Mouse (Mus musculus) embryonic facial prominence, embryonic 11.5 days (tissue): Measurements from ENCODE around the gene Zdhhc19. TPM values are rescaled to one million over a fixed set of nuclear protein-coding genes. Genes with fewer than 3 reads are reported as not detected.

ENCODE experiments used
- ATAC-seq: fragments of 200-750 bp; cut with Nextera tagmentation; replicated peaks from 2 replicates; pipeline ENCODE4 v1.8.0; 2017; ENCODE audit warnings: low read depth; ENCODE audit not compliant: insufficient number of reproducible peaks, low FRiP score, low TSS enrichment
- DNase-seq: peaks from one replicate; pipeline ENCODE4 v3.0.0-alpha.2; 2015; ENCODE audit warnings: low spot score
- H3K27ac ChIP-seq: fragments of 300-500 bp; sonication (generic); replicated peaks from 2 replicates; pipeline ENCODE4 v1.5.1; 2014; ENCODE audit warnings: mild to moderate bottlenecking, low read depth, low read length, control low read depth
- H3K27me3 ChIP-seq: fragments of 300-500 bp; sonication (generic); 2 replicates; pipeline ENCODE4 v1.6.1; 2014; ENCODE audit warnings: mild to moderate bottlenecking, low read length, moderate library complexity, mixed read lengths; ENCODE audit not compliant: control insufficient read depth, insufficient read depth
- H3K36me3 ChIP-seq: fragments of 300-500 bp; sonication (generic); replicated peaks from 2 replicates; pipeline ENCODE4 v1.6.1; 2014; ENCODE audit warnings: low read depth, mild to moderate bottlenecking, low read length, moderate library complexity, mixed read lengths; ENCODE audit not compliant: control insufficient read depth, insufficient read depth
- H3K4me1 ChIP-seq: fragments of 300-500 bp; sonication (generic); 2 replicates; pipeline ENCODE4 v1.6.1; 2014; ENCODE audit warnings: low read length, mixed read lengths; ENCODE audit not compliant: control insufficient read depth, insufficient read depth
- H3K4me2 ChIP-seq: fragments of 300-500 bp; sonication (generic); 2 replicates; pipeline ENCODE4 v1.6.1; 2014; ENCODE audit warnings: low read depth, mild to moderate bottlenecking, control low read depth, low read length, moderate library complexity
- H3K4me3 ChIP-seq: fragments of 300-500 bp; sonication (generic); 2 replicates; pipeline ENCODE4 v1.5.1; 2014; ENCODE audit warnings: low read depth, low read length, control low read depth
- H3K9ac ChIP-seq: fragments of 300-500 bp; sonication (generic); replicated peaks from 2 replicates; pipeline ENCODE4 v1.6.1; 2014; ENCODE audit warnings: mild to moderate bottlenecking, control low read depth, low read length
- H3K9me3 ChIP-seq: fragments of 300-500 bp; sonication (generic); replicated peaks from 2 replicates; pipeline ENCODE4 v1.6.1; 2016; ENCODE audit warnings: mild to moderate bottlenecking, low read length, inconsistent platforms, mixed read lengths; ENCODE audit not compliant: control insufficient read depth
- WGBS: fragments of 180-500 bp; shearing (Covaris S2); extraction: QIAGEN DNeasy Blood & Tissue Kit; methylation state at CpG from one replicate; pipeline ENCODE4 v1.1.7; 2014; 5-methylcytosine and 5-hydroxymethylcytosine counted together
- polyA plus RNA-seq: library from polyadenylated mRNA; unstranded; fragments of >200 nt; fragmentation: Nextera tagmentation; extraction: Ambion mirVana; gene quantifications from 2 replicates; pipeline ENCODE4 v1.2.1, GENCODE M21; 2014

Zdhhc19 gene
- polyA plus RNA-seq, 1 experiment from 2014 or later: not detected

DNA sequence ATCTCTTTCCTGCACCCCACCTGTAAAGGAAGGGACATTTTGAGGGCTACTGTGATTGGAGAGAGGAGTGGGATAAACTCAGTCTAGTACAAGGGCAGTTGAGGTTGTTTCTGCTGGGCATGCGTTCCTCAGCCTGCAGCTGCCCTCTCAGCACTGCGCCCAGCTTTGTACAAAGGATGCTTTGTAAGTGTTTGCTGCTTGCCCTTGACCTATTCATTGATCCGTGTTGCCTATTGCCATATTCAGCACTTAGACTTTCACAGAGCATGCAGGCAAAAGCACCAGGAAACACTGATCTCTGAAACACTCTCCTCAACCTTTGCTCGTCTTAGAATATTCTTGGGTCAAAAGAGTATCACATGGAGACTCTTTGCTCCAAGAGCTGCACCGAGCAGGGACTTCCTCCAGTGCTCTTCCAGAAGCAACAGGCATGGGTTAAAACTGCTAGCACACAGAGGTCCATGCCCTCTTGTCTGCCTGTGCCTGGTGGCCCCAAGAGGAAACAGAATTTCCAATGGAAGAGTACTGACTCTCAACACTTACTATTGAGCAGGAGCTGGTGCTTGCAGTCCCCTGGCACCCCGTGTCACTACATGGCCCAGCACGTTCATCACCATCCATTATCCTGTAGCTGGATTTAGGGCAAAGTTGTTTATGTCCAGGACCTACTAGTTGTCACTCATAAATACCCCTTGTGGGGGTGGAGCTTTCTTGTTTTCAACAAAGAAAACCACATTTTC, 23.6 kb upstream of the Zdhhc19 start:
- no peaks in the 10 kb centered on the region for H3K4me1 ChIP-seq
- H3K9me3 ChIP-seq: no peaks in the 10 kb centered on the region
- 70% methylated on average over 7 of the region's 7 CpGs for WGBS
- H3K4me3 ChIP-seq: no peak overlapping the region
- H3K27me3 ChIP-seq: no peaks in the 10 kb centered on the region
- H3K9ac ChIP-seq: no peak overlapping the region
- ATAC-seq (no peak), DNase-seq (peak; percentile 9)
- H3K27ac ChIP-seq: no peak overlapping the region
- H3K4me2 ChIP-seq: no peak overlapping the region
- no peaks in the 10 kb centered on the region; the same call in 1 of the 2 replicates for H3K36me3 ChIP-seq

DNA sequence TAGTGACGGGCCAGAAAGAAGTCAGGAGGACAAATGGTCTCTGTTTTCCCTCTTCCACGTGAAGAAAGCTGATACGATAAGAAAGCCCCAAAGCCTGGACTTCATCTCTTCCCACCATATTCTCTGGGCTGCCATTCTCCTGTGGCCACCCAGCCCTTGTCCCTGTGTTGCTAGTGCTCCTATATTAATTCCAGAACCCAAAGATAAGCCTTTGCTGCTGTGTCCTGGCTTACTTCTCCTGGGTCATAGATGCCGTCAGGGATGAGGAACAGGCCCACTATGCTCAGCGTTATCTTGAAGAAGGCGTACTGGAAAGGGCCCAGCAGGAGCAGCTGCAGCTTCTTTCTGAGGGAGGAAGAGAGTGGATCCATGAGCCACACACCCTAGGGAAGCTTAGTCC, 18.8 kb upstream of the Zdhhc19 start:
- 81% methylated on average over 6 of the region's 6 CpGs for WGBS
- no peaks in the 10 kb centered on the region for H3K36me3 ChIP-seq

DNA sequence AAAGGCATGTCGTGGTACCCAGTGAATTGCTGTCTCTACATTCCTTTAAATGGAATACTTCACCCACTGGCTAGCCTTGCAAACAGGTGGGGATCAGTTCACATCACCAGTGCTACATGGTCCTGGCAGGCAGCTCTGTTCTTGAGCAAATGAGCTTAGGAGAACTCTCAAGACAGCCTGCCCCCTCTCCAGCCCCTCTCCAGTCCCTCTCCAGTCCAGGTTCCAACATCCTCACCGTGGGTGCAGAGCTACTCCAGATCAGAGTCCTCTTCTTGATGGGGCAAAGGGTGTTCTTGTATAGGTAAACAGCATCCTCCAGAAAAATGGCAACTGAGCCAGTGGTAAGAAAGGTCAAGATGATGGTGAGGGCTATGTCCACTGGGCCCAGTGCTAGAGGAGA, 16.6 kb upstream of the Zdhhc19 start:
- no peaks in the 10 kb centered on the region for H3K9me3 ChIP-seq
- no peak for DNase-seq
- H3K9ac ChIP-seq: no peak overlapping the region
- no peak overlapping the region for H3K27ac ChIP-seq
- peaks cover 3% of the 10 kb centered on the region; the same call in 1 of the 2 replicates for H3K4me1 ChIP-seq
- WGBS: 81% methylated on average over 2 of the region's 2 CpGs
- no peak overlapping the region for H3K4me3 ChIP-seq
- ATAC-seq: no peak
- H3K4me2 ChIP-seq: no peak overlapping the region
- H3K27me3 ChIP-seq: no peaks in the 10 kb centered on the region
- no peaks in the 10 kb centered on the region for H3K36me3 ChIP-seq

More for the DNA sequence above, 18.8 kb upstream of the Zdhhc19 start:
- ATAC-seq (no peak), DNase-seq (no peak)
- Histone ChIP-seq H3K4me2 (no peak overlapping the region), H3K27me3 (no peaks in the 10 kb centered on the region), H3K9ac (no peak overlapping the region), H3K4me1 (no peaks in the 10 kb centered on the region), H3K27ac (no peak overlapping the region), H3K4me3 (no peak overlapping the region), H3K9me3 (no peaks in the 10 kb centered on the region)

DNA sequence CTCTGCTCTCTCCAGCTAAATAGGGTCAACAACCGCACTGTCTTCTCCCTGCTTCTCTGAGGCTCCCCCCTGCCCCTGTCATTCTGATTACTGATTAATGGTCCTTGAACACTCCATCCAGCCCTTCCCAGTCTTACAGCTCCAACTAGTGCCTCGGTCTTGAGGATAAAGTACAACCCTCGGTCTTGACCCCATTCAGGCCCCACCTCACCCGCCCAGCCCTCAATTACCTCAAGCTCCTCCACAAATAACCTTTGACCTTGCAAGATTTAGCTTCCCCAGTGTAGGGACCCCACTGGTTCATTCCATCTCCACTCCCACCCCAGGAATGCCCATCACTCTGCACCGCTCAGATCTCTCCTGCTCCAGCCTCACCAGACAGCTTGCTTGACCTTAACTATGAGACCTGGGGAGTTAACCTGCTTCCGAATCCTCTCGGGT, 11.6 kb upstream of the Zdhhc19 start:
- 31% methylated on average over 7 of the region's 7 CpGs for WGBS
- no peaks in the 10 kb centered on the region for H3K27me3 ChIP-seq
- H3K9ac ChIP-seq: no peak overlapping the region
- no peaks in the 10 kb centered on the region for H3K36me3 ChIP-seq
- H3K4me3 ChIP-seq: no peak overlapping the region
- H3K27ac ChIP-seq: no peak overlapping the region
- peak; percentile 56 for ATAC-seq
- H3K4me2 ChIP-seq: no peak overlapping the region
- no peaks in the 10 kb centered on the region for H3K9me3 ChIP-seq
- no peak for DNase-seq
- H3K4me1 ChIP-seq: peaks cover 3% of the 10 kb centered on the region; the same call in 1 of the 2 replicates

DNA sequence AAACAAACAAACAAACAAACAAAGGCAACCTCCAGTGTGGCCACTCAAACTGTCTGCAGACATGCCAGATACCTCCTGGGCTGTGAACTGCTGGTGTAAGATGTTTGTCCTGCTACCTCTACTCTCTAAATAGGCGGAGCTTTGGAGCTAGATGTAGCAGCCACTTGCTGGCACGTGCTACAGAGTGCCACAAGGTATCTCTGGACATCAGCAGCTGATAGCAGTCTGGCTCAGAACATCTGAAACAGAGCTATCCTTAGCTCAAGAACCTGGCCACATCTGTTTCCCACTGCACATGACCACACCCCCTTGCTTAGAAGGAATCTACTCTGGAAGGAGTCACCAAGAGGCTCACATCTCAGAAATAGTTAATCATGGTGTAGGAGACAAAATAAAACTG, 10.9 kb upstream of the Zdhhc19 start:
- DNase-seq (no peak), ATAC-seq (no peak)
- Histone ChIP-seq H3K27ac (no peak overlapping the region), H3K4me3 (no peak overlapping the region), H3K4me1 (peaks cover 3% of the 10 kb centered on the region; the same call in 1 of the 2 replicates), H3K36me3 (no peaks in the 10 kb centered on the region), H3K9me3 (no peaks in the 10 kb centered on the region), H3K27me3 (no peaks in the 10 kb centered on the region), H3K4me2 (no peak overlapping the region), H3K9ac (no peak overlapping the region)
- WGBS: 78% methylated on average over 2 of the region's 2 CpGs

DNA sequence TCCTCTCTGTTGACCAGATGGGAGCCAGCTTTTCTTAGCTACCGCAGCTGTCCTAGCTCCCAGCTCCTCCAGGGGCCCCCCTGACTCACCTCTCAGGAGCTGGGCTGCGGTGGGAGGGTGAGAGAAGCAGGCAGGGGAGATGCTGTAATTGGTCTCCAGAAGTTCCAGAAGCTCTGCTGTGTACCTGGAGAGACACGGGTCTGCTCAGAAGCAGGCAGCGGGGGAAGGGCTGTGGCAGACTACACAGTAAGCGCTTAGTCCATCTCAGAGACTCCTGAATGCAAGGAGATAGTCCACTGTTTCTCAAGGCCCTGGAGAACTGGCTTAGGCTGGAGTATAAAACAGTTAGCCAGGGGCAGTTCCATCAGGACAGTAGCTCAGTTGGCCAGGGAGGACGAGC, 10.0 kb upstream of the Zdhhc19 start:
- no peak overlapping the region for H3K4me2 ChIP-seq
- H3K4me3 ChIP-seq: no peak overlapping the region
- no peak for DNase-seq

DNA sequence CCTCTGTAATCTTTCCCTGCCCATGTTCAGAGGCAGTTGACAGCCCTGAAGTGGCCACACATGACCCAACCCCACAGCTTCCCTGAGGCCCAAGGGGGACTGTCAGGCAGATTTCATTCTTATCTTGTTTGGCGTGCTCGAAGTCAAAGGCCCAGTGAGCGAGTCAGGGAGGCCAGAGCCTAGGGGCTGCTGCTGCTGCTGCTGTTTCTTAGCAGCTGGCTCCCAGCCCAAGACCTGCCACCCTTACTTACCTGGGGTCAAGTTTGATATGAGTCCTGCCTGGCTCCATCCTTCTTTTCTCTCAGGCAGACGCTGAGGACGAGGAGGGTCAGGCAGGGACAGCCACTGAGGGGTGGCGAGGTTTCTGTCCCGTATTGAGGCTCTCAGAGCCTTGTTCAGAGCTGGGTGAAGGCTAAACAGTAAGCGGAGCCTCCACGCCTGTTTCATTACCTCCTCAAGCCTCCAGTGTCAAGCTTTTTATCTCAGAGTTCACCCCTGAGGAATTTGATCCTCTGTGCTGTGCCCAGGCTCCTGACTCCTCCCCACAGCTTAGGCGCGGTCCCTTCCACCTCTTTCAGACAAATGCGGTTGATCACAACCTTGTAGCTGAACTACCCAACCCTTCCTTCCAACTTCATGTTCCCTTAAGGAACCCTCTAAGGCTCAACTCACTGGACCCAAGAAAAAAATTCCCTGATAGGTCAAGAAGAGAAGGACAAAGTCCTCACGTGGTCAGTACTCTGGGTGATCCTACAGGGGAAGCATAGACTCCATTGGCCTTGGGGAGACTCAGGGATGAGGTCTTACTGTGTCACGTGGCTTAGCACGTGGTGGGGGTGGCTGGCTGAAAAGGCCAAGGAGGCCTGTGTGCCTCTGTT, 8.6 kb upstream of the Zdhhc19 start, which contains the start of gene Slc51a:
Gene Slc51a, minus strand, starts transcription at position 646 of the 878 bp plus-strand sequence.
- ATAC-seq: no peak
- Histone ChIP-seq H3K9me3 (no peaks in the 10 kb centered on the region), H3K27me3 (no peaks in the 10 kb centered on the region), H3K36me3 (no peaks in the 10 kb centered on the region), H3K27ac (no peak within 1 kb of the TSS), H3K9ac (no peak within 1 kb of the TSS), H3K4me2 (no peak within 1 kb of the TSS), H3K4me1 (peaks cover 3% of the 10 kb centered on the region; the same call in 1 of the 2 replicates), H3K4me3 (no peak within 1 kb of the TSS)
- no peak for DNase-seq
- 51% methylated on average over 15 of the region's 15 CpGs for WGBS

More for the DNA sequence above, 10.0 kb upstream of the Zdhhc19 start:
- Histone ChIP-seq H3K9me3 (no peaks in the 10 kb centered on the region), H3K4me1 (peaks cover 3% of the 10 kb centered on the region; the same call in 1 of the 2 replicates), H3K27me3 (no peaks in the 10 kb centered on the region), H3K36me3 (no peaks in the 10 kb centered on the region), H3K27ac (no peak overlapping the region), H3K9ac (no peak overlapping the region)
- WGBS: 74% methylated on average over 6 of the region's 6 CpGs
- ATAC-seq: no peak
